Mouse (Mus musculus) thymus, adult 2 months (tissue): ENCODE data around the gene Znrf3.

Experiments
- CTCF ChIP-seq: fragments of 200-500 bp; IDR thresholded peaks from 2 replicates; pipeline ENCODE4 v1.5.1; 2012; ENCODE audit warnings: mild to moderate bottlenecking, control low read depth, low read length, moderate library complexity, borderline replicate concordance; ENCODE audit not compliant: control insufficient read depth, poor library complexity, insufficient read depth; ENCODE audit errors: extremely low read depth
- POLR2A ChIP-seq: fragments of 200-500 bp; IDR thresholded peaks from 2 replicates; pipeline ENCODE4 v1.6.1; 2012; ENCODE audit warnings: mild to moderate bottlenecking, low read length, control low read depth, moderate library complexity; ENCODE audit not compliant: control insufficient read depth, poor library complexity, insufficient read depth; ENCODE audit errors: extremely low read depth

GRCm38 (mm10) chr11:5239706-5240690 lies 204.6 kb downstream of the Znrf3 start:
- TF ChIP-seq CTCF (no peak), POLR2A (no peak)
